Mouse (Mus musculus) natural killer cell, adult 2 months (primary cell): Measurements from ENCODE around the gene Lmbrd1.
"Not testable (repeated sequence)": the region's sequence is repeated elsewhere in the genome, so short reads cannot be mapped to it uniquely, and the experiment has no call there.

Source experiments
- DNase-seq, 2 experiments: peaks; one replicate each; pipeline ENCODE4 v3.0.0; 2022; ENCODE audit warnings: low spot score in 2 of 2

The Lmbrd1 gene

GRCm38 (mm10) chr1:24720209-24720608, 41.8 kb downstream of the Lmbrd1 start:
- no peak for DNase-seq

DNA sequence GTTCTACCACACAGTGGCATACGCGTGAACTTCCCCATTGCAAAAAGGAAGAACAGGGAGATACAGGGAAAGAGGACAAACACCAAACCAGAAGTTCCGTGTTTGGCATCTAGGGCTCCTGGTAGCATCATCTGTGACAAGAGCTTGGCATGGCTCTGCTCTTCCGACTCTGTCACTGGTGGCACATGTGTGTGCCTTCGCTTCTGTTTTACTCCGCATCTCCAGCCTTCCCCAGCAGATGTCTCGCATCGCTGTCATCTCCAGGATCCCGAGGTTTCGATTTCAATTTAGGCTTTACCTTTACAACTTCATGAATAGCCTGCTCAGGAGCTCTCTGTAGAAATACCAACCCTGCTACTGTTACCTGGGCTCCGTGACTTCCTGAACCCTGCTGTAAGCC, 51.4 kb downstream of the Lmbrd1 start:
- no peak for DNase-seq

DNA sequence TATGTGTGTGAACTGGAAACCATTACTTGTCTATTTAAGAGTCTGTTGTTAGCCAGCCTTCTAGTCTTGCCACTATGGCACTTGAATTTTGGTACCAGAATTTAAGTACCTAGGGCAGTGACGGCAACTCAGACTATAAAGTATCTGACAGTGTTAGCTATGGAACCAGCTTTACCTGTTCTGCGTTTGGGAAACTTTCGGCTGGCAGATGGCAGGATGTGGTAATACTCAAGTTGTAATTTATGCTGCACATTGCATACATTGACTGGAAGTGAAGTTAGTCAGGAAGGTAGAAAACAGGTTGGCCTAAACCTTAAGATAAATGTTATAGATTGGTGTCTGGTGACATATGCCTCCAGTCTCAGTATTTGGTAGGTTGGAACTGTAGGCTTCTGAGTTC, 53.9 kb downstream of the Lmbrd1 start:
- no peak for DNase-seq

DNA sequence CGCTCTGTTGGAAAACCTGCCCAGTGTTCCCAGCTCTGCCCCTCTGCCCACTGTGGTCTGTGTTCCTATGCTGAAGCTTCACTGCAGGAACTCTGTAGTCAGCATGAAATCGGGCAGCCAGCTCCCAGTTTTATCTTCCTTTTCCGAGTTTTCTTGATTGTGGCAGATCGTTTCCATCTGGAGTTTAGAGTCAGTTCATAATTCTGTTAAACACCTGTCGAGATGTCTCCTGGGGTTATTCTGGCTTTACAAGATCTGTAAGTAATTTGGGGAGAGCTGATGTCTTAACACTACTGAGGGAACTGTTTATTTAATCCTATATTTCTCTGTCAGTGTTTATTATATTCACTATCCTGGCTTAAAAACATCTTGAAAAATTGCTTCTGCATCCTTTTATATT, 56.4 kb downstream of the Lmbrd1 start:
- no peak for DNase-seq

- DNase-seq, result no peak
Observed at GRCm38 (mm10) chr1:24740903-24741302, 62.5 kb downstream of the Lmbrd1 start.

- DNase-seq, result no peak
Observed at GRCm38 (mm10) chr1:24741552-24741951, 63.1 kb downstream of the Lmbrd1 start.

GRCm38 (mm10) chr1:24743191-24743924, 64.9 kb downstream of the Lmbrd1 start:
- DNase-seq, result no peak

GRCm38 (mm10) chr1:24752715-24753114, 74.3 kb downstream of the Lmbrd1 start:
- no peak for DNase-seq

DNA sequence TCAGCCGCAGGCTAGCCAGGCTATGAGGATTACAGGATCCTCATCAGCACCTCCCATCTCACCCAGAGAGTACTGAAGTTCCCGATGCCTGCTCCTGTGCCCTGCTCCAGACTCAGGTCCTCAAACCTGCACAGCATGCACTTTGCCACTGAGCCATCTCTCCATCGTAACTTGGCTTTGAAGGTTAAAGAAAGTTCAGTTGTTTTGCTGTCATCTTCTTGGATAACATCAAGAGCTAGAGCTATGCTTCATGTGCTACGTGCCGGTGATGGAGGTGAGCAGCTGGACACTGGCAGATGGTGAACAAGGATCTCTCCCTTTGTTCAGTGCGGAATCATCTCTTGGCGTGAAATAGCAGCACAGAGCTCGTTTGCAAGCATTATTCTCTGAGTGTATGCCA, 80.1 kb downstream of the Lmbrd1 start:
- no peak for DNase-seq

DNA sequence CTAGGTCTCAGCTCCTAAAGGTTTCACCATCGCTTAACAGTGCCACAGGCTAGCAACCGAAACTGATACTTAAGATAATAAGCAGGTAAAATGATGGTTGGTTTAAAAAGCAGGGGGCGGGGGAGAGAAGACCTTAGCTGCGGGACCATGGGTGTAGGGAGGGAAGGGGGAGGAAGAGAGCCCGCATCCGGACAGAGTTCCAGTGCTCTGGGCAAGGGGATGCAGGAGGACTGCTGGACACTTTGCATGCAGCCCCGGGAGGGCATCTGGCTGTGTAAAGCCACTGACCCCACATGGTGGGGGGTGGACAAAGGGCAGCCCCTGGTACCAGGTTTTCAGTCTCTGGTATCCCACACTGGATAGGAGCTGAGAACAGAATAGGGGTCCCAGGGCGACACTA, 88.0 kb downstream of the Lmbrd1 start:
- DNase-seq, result no peak

DNA sequence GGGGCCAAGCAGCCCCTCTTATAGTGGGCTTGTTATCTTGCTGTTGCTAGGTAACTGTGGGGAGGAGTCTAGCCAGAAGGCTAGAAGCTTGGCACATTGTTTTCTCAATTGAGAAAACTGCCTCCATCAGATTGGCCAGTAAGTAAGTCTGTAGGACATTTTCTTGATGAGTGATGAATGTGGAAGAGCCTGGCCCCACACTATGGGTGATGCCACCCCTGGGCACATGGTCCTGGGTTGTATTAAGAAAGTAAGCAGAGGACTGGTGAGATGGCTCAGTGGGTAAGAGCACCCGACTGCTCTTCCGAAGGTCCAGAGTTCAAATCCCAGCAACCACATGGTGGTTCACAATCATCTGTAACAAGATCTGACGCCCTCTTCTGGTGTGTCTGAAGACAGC, 88.8 kb downstream of the Lmbrd1 start:
- DNase-seq, result not testable (repeated sequence)

DNA sequence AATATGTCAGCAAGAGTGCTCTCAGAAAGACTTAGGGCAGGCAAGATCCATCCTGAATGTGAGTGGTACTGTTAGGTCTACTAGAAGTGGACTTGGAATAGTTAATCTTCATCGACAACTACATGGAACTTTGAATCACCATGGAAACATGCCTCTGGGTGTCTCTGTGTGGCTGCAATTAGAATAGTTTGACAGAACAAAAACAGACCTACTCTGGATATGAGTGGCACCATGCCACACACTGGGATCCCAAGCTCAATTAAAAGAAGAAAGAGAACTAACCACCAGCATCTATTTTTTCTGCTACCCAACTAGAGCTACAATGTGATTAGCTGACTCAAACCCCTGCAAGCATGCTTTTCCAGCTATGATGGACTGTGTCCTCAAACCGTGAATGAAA, 95.2 kb downstream of the Lmbrd1 start:
- DNase-seq, result no peak

- DNase-seq, result no peak
Observed at GRCm38 (mm10) chr1:24776576-24776975, 98.1 kb downstream of the Lmbrd1 start.

- no peak for DNase-seq
Observed at GRCm38 (mm10) chr1:24793168-24793567, 114.7 kb downstream of the Lmbrd1 start.

DNA sequence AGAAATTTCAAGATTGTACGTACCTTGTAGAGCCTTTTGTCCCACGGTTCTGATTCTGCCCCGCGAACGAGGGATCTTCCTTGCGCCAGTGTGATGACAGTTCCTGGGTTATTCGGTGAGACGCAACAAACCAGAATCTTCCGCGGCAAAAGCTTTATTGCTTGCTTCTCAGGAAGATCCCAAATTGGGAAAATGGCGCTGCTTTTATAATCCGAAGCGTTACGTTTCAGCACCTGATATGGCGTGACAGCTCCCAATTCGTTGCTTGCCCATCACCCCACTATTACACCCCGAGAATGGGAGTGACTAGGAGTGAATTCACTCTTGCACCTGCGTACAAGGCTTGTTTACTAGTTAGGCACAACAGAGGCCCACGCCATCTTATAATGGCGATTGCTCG, 129.5 kb downstream of the Lmbrd1 start:
- DNase-seq, result not testable (repeated sequence)
